Mouse (Mus musculus) G1E (cell line): ENCODE data around the gene M1ap.

Source experiments
- GATA1 ChIP-seq: IDR thresholded peaks from 2 replicates; pipeline ENCODE4 v1.6.1; 2012; ENCODE audit warnings: borderline replicate concordance, low read length, inconsistent platforms, mixed read lengths
- GATA2 ChIP-seq: IDR thresholded peaks from 2 replicates; pipeline ENCODE4 v1.6.1; 2012; ENCODE audit warnings: low read depth, low read length, inconsistent platforms, borderline replicate concordance
- POLR2AphosphoS5 ChIP-seq: IDR thresholded peaks from 2 replicates; pipeline ENCODE4 v1.6.1; 2012; ENCODE audit warnings: low read depth, low read length, inconsistent platforms; ENCODE audit not compliant: insufficient replicate concordance

DNA sequence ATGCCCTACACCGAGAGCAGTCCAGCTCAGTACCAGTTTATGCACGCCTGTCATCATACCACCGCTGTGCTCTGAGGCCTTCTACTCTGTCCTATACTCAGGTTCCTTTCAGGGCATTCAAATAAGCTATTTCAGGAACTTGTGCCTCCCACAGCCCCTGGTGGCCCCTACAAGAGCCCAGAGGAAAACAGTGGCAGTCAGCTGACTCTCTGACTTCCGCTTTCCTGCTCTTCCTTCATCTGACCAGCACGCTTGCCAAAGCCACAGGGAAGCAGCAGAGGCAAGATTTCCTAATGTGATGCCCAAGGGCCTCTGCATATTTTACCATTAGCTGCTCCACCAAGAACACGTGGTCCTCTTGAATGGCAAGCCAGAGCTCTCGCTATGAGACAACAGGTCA lies 58.2 kb downstream of the M1ap start:
- no peak for TF ChIP-seq POLR2AphosphoS5
- no peak for TF ChIP-seq GATA2
- TF ChIP-seq GATA1, result no peak
